Mouse (Mus musculus): ENCODE results near the gene Uvssa.

GRCm38 (mm10) chr5:33347620-33348019 lies 30.7 kb upstream of the Uvssa start:
- TF ChIP-seq CTCF (IDR thresholded peaks at IDR 0.05; ENCODE audit: control insufficient read depth, insufficient read depth, insufficient replicate concordance, low read depth, low read length) (no peak), POLR2A (IDR thresholded peaks at IDR 0.05; ENCODE audit: control insufficient read depth, low read depth, low read length) (no peak)
